Mouse (Mus musculus) frontal cortex, postnatal 14 days (tissue): ENCODE measurements around the gene Rps6kl1.
A peak's percentile ranks its signal among the peaks of the same experiment; 100 is the strongest.

Experiments used
- DNase-seq, 2 experiments: peaks; one replicate each; pipeline ENCODE4 v3.0.0; 2022; ENCODE audit warnings: low spot score in 2 of 2

The Rps6kl1 gene

DNA sequence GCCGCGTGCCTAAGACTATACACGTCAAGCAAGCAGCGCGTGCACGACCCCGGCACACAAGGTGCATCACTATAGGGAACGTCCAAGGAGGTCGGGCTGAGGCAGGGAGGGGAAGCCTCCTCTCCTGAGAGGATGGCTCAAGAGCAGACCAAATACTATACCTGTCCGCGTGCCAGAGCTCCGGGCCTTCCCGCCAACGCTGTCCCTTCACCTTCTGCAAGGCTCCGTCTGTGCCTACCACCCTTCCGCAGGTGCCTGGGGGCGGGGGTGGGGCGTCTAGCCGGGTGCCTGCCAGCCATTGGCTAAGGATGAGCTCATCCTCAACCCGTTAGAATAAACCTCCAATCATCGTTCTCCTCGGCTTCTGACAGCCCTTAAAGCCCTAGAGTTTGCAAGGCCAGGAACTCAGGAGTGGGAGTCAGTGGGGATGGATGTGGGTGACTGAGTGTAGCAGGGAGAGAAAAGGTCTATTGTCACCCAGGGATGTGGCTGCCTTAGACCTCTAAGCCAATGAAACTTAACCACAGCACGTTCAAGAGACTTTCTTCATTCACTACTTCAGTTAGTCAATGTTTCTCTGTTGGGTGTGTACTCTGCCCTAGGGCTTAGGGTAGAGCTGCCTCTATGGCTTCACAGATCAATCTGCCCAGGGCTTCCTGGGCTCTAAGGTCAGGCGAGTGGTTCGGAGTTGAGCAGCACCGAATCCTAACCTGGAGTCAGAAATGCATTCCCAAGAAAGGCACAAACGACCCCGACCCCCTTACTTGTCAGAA, at the start of gene Rps6kl1:
Gene Rps6kl1 (minus strand): TSS at position 263 of the 773 bp plus-strand sequence.
- peak; percentile 71 to 72 for DNase-seq

DNA sequence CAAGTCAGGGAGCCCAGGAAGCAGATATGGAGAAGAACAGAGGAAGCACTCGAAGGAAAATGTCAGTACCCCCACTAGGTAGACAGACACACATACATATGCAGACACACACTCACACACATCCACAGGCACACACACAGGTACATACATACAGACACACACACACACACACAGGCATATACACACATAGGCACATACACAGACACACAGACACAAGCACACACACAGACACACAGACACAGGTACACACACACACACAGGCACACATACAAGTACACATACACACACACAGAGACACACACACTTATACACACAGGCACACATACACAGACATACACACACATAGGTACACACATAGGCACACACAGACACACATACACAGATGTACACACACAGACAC, 48.9 kb upstream of the Rps6kl1 start:
- no peak for DNase-seq

DNA sequence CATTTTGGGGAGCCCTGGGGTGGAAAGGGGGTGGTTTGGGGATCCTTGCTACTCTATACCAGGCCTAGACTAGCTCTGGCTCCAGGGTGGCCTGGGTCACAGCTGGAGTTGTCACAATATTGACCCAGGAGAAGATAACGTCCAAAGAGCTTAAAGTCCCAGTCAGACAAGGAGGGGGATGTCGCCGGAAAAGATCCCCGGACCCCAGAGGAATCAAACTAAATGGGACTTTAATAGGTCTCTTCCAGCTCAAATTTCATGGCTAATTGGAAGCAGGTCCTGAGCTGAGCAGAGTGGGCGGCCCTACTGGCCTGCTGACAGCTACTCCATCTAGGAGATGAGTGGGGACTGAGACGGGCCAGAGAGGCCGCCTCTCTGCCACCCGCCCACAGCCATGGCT, 46.9 kb upstream of the Rps6kl1 start:
- DNase-seq, result no peak

- no peak for DNase-seq
Observed at GRCm38 (mm10) chr12:85197371-85197770, 46.3 kb upstream of the Rps6kl1 start.

DNA sequence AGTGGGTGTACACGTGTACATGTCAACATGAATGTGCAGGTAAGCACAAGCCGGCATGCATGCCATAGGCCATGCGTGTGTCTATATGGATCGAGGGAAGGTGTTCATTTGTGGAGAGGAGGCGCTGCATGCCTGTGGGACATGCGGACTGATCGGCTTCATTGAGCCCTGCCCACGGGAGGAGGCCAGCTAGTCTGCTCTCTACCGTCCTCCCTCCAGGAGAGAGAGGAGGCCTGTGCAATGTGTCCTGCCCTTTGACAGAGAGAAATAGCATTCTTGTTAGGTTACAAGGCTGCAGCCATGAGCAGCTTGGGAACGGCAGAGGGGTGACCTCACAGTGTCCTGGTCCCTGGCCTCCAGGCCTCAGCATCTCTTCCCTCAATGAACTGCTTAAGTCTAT, 45.1 kb upstream of the Rps6kl1 start:
- no peak for DNase-seq

GRCm38 (mm10) chr12:85195086-85195485, 44.0 kb upstream of the Rps6kl1 start:
- DNase-seq, result no peak

GRCm38 (mm10) chr12:85194623-85195018, 43.6 kb upstream of the Rps6kl1 start:
- peak in 1 of 2 experiments; percentile 45 for DNase-seq

GRCm38 (mm10) chr12:85193923-85194622, 43.0 kb upstream of the Rps6kl1 start:
- no peak for DNase-seq

DNA sequence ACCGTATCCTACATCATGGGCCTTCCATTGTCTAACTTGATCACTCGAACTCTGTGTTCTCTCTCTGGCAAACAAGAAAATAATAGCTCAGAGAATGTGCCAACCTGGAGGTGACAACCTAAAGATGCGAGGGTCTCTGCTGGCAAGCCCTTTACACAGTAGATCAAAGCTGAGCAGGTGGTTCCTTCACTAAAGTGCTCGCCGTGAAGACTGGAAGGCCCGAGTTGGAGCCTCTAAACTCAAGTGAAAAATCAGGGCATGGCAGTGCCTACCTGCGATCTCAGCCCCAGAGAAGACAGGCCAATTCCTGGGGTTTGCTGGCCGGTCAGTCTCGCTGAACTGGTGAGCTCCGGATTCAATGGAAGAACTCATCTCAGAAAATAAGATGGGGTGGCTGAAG, 42.1 kb upstream of the Rps6kl1 start:
- no peak for DNase-seq

- DNase-seq, result no peak
Observed at GRCm38 (mm10) chr12:85192461-85193108, 41.5 kb upstream of the Rps6kl1 start.

- no peak for DNase-seq
Observed at GRCm38 (mm10) chr12:85190290-85190689, 39.2 kb upstream of the Rps6kl1 start.

DNA sequence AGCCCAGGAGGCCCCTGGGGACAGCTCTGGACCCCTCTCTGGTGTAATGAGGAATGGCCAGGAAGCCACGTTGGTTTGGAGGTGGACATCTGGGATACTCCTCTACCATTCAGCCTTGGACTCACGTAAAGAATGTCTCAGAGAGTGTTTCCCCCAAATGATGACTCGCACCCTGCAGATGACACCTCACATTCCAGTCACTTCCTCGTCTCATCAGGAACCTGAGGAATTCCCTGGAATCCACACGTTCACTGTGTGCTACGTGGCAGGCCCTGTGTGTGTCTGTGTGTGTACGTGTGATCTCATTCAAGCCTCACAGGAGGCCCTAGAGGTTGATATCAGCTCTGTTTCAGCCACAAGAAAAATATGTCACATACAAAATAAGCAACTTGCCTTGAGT, 35.3 kb upstream of the Rps6kl1 start:
- DNase-seq, result no peak

DNA sequence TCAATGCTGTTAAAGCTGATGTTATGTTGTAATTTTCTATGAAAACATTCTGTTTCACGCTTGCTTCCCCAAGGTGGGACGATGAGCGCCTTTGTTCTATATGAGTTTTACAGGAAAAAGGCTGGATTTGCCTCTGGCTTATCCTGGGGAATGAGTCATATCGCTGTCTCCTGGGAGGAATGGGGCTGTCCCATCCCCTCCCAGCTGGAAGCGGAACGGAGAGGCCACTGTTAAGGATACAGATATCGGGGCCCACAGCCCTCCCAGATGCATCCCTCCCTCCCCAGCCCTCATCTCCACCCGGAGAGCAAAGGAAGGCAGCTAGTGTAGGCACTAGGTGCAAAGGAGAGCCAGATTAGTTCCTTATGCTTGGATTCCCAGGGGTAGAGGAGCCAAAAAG, 34.7 kb upstream of the Rps6kl1 start:
- no peak for DNase-seq

- DNase-seq, result no peak
Observed at GRCm38 (mm10) chr12:85184118-85184517, 33.1 kb upstream of the Rps6kl1 start.

DNA sequence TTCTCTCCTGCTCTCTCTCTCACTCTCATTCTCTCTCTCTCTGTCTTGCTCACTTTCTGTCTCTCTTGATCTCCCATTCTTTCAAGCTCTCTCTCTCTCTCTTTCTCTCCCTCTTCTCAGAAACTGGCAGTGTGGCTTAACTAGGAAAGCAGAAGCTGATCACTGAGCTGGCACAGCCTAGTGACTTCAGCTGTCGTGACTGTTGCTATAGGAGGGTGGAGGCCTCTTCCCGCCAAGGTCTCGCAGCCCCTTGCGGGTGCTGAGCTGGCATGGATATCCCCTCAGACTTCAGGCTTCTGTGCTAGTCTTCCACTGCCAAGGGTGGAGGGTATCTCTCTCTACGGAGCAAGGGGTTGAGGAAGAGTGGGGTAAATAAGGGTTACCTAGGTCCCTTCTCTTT, 31.8 kb upstream of the Rps6kl1 start:
- DNase-seq, result no peak

DNA sequence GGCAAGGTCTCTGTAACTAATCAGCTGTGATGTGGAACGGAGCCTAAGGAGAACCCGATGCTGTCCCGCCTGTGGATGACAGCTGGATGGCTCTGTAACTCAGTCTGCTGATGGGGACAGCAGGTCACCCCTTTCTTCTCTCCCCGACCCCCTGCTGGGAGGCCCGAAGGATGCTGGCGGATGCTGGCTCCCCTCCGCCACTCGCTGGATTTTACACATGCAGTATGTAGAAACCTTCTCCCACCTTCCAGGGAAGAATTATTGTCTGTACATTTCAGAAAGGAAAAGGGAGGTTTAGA, 31.2 kb upstream of the Rps6kl1 start:
- DNase-seq, result no peak

GRCm38 (mm10) chr12:85181475-85182344, 30.6 kb upstream of the Rps6kl1 start:
- DNase-seq, result no peak

GRCm38 (mm10) chr12:85178294-85178693, 27.2 kb upstream of the Rps6kl1 start:
- DNase-seq, result no peak

GRCm38 (mm10) chr12:85177740-85178239, 26.7 kb upstream of the Rps6kl1 start, which contains the start of gene Pgf:
Gene Pgf, minus strand, starts transcription at chr12:85177790.
- DNase-seq, result no peak

DNA sequence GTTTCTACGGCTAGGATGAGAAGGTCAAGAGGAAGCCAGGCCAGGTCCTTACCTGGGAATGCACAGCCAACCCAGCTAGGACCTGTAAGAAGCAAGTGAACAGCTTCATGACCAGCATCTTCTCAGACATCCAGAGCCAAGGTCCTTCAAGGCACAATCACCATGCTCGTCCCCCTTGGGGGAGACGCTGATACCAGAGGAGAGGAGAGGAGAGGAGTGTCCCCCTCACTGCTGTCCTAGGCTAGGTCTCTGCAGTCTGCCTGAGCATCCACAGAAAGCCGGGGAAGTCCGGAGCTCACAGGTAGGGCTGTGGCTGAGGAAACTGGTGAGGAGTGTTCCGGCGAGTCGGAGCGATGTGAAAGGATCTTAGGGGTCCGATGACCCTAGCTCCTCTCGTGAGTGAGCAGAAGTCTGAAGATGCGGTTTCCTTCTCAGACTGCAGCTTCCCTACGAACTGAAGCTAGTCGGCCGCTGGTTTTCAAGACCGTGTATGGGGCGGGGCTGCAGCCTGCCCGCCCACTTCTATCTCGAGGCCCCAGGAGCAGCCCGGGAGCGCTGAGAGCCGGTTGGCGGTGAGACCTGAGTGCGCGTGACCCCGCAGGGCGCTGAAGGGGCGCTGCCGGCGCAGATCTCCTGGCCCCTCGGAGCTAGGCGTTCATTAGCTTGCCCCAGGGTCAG, 25.9 kb upstream of the Rps6kl1 start:
- no peak for DNase-seq
